Mouse (Mus musculus): Measurements from ENCODE around the gene Vmn1r223.
"Not testable (repeated sequence)": the region's sequence is repeated elsewhere in the genome, so short reads cannot be mapped to it uniquely, and the experiment has no call there.

Gene Vmn1r223

DNA sequence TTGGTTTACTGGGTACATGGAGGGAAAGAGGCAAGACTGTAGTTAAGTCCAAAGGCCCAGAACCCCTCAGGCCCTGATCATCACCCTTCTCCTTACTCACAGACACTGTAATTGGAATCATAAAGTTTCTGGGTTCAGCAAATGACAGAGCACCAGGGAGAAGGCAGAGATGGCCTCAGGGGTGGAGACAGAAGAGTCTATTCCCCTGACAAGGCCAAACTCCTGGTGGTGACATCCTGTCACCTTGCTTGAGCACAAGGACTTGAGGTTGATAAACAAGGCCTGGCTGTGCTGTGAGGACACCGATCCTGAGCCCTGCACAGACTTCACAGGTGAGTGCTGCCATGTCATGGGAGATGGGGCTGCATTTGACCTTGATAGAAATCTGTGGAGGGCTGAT, at the start of gene Vmn1r223:
TSS of gene Vmn1r223 (plus strand) at position 301 of the 400 bp plus-strand sequence.
- DNase-seq (ENCODE audit: low spot score), result not testable (repeated sequence)

DNA sequence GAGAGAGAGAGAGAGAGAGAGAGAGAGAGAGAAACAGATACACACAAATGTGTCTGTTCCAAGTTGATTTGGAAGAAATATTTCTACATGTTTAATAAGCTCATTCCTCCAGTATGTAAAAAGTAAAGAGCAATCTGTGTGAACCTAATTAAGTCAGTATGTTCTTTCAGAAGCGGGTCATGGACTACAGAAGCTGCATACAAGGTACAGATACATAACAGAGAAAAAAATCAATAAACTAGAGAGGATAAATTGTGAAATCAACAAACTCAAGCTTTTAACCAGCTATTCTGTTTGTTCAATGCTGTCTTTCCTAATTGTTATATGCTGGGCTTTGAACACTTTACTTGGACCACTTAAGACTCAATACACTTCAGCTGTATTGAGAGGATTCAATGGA, 43.0 kb upstream of the Vmn1r223 start:
- DNase-seq (ENCODE audit: low spot score), result not testable (repeated sequence)

DNA sequence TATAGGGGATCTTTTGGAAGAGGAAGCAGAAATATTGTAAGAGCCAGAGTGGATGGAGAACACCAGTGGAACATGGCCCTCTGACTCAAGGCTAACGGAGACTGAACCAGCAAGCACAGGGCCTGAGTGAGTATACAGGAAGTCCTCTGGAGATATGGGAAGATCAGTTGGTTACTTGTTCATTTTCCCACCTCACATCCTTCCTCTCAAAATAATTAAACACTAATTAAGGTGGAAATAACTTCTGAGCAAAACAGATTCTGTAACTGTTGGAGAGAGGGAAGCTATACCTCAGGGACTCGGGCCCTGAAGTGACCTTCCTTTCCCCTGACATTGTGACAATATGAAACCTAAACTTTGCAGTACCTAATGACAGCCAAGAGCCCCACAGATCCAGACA, 33.1 kb upstream of the Vmn1r223 start, which contains the start of gene Vmn1r221:
TSS of gene Vmn1r221 (plus strand) at position 301 of the 400 bp plus-strand sequence.
- DNase-seq (ENCODE audit: low spot score), result not testable (repeated sequence)

- not testable (repeated sequence) for DNase-seq (ENCODE audit: low spot score)
Observed at GRCm38 (mm10) chr13:23235847-23236246, 11.1 kb upstream of the Vmn1r223 start, which contains the start of gene Vmn1r222. Vmn1r222 (minus strand) TSS chr13:23235947.

GRCm38 (mm10) chr13:23258546-23259048, 11.7 kb downstream of the Vmn1r223 start:
- DNase-seq (ENCODE audit: low spot score), result no peak

GRCm38 (mm10) chr13:23268606-23269005, 21.7 kb downstream of the Vmn1r223 start:
- DNase-seq (ENCODE audit: low spot score), result not testable (repeated sequence)

GRCm38 (mm10) chr13:23269127-23269526, 22.2 kb downstream of the Vmn1r223 start:
- not testable (repeated sequence) for DNase-seq (ENCODE audit: low spot score)

- no peak for DNase-seq (ENCODE audit: low spot score)
Observed at GRCm38 (mm10) chr13:23269681-23270080, 22.7 kb downstream of the Vmn1r223 start.

- DNase-seq (ENCODE audit: low spot score), result no peak
Observed at GRCm38 (mm10) chr13:23270321-23271101, 23.6 kb downstream of the Vmn1r223 start.

GRCm38 (mm10) chr13:23279576-23279975, 32.6 kb downstream of the Vmn1r223 start:
- DNase-seq (ENCODE audit: low spot score), result no peak

GRCm38 (mm10) chr13:23279992-23280391, 33.1 kb downstream of the Vmn1r223 start:
- DNase-seq (ENCODE audit: low spot score), result no peak

- DNase-seq (ENCODE audit: low spot score), result no peak
Observed at GRCm38 (mm10) chr13:23285191-23285920, 38.4 kb downstream of the Vmn1r223 start.

DNA sequence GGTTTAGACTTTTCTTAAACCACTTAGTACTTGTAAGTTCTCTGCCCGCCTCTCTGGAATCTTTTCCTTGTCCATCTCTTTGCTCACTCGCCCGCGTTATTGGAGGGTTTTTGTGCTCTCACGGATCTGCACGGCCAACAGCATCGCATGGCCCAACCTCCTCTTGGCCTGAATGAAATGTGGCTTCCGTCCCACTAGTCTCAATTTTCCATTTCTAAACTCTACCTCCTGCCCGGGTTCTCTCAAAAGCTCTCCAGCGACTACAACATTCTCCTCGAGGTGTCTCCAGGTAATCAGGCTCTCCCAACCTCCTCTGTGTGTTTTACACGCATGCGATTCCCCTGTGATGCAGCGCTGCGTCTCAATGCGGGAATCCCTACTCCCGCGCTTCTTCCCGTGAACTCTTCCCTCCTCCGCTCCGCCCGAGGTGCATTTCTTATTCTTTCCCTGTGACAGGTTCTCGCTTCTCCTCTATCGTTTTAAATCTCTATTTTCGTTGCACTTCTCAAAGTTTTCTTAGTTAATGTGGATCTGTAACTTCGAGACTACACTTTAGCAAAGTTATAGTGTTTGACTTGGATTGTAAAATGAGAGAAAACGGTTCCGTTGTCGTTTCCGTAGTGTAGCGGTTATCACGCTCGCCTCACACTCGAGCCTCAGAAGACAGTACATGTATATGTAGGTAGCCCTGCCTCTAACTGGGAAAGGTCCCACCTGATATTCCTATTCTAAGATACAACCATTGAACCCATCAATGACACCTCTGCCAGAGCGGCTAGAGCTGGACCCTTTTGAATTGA, 39.2 kb downstream of the Vmn1r223 start:
- DNase-seq (ENCODE audit: low spot score), result no peak

DNA sequence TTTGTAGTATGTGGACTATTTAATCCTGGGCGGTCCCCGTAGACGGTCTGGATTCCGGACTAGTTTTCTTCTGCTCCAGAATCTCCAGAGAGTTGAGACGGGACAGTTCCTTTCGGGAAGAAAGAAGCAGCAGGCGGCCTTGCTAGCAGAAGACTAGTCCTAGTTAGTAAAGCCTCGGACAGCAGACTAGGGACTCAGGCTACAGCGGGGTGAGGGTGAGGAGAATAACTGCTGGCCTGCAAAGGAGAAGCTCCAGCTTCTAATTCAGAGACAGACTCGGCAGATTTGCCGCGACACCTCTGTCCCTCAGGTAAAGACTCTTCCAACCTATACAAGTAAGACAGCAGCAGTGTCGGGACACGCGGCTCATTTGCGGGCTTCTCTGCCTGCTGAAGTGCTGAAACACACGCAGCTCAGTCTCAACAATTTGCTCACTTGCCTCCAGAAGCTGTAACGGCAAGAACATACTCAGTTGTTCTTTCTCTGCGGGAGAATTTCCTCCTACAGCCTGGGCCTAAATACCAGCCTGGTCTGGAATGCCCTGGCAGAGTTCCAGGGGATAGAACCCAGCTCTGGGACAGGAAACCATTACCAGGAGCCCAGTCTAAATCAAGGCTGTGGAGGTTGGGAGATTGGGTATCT, 39.9 kb downstream of the Vmn1r223 start:
- no peak for DNase-seq (ENCODE audit: low spot score)

GRCm38 (mm10) chr13:23297737-23298136, 50.8 kb downstream of the Vmn1r223 start:
- DNase-seq (ENCODE audit: low spot score), result no peak

- no peak for DNase-seq (ENCODE audit: low spot score)
Observed at GRCm38 (mm10) chr13:23298445-23299232, 51.7 kb downstream of the Vmn1r223 start.

- no peak for DNase-seq (ENCODE audit: low spot score)
Observed at GRCm38 (mm10) chr13:23299276-23299998, 52.5 kb downstream of the Vmn1r223 start.

DNA sequence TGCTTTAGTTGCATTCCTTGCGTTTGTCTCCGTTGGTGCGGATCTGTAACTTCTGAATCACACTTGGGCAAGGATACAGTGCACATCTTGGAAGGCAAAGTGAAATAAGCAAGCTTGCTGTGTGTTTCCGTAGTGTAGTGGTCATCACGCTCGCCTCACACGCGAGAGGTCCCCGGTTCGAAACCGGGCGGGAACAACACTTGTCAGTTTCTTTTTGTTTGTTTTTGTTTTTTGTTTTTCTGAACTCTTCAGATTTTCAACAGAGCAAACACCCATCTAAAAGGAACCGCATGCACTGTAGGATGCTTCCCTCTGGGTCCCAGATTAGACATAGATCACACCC, 53.0 kb downstream of the Vmn1r223 start:
- DNase-seq (ENCODE audit: low spot score), result peak; percentile 41

Data from urinary bladder, postnatal 25 days (tissue).